Mouse (Mus musculus) MEL (cell line): ENCODE measurements around the gene Map9. TPM values are rescaled to one million over a fixed set of nuclear protein-coding genes. Genes with fewer than 3 reads are reported as not detected.

ENCODE experiments used
- DNase-seq: peaks from one replicate; pipeline ENCODE4 v3.0.0; 2011; ENCODE audit warnings: low read depth, low spot score
- H3K27ac ChIP-seq: 2 replicates; pipeline ENCODE4 v1.5.1; 2012; ENCODE audit warnings: low read depth, mild to moderate bottlenecking, control low read depth, low read length, moderate library complexity; ENCODE audit not compliant: control insufficient read depth
- H3K27me3 ChIP-seq, 2 experiments: fragments of 150-350 bp in 1 of 2; sonication (generic) in 1 of 2; 2 replicates each; pipeline ENCODE4 v1.6.1; 2012; ENCODE audit warnings: low read length in 2 of 2, mild to moderate bottlenecking in 2 of 2, improper control_type of control experiment in 1 of 2, moderate library complexity in 1 of 2; ENCODE audit not compliant: insufficient read depth in 2 of 2, control insufficient read depth in 1 of 2
- H3K36me3 ChIP-seq, 2 experiments: 2 replicates each; pipeline ENCODE4 v1.6.1; 2012 to 2014; ENCODE audit warnings: low read length in 2 of 2, improper control_type of control experiment in 1 of 2, inconsistent platforms in 1 of 2, mild to moderate bottlenecking in 1 of 2; ENCODE audit not compliant: insufficient read depth in 2 of 2, control insufficient read depth in 1 of 2
- H3K4me1 ChIP-seq, 2 experiments: fragments of 150-350 bp in 1 of 2; sonication (generic) in 1 of 2; 2 replicates each; pipeline ENCODE4 v1.6.1; 2012; ENCODE audit warnings: low read length in 2 of 2, improper control_type of control experiment in 1 of 2, mild to moderate bottlenecking in 1 of 2; ENCODE audit not compliant: insufficient read depth in 2 of 2, control insufficient read depth in 1 of 2
- H3K4me3 ChIP-seq, 2 experiments: fragments of 150-350 bp in 1 of 2; sonication (generic) in 1 of 2; 2 replicates each; pipeline ENCODE4 v1.5.1; 2012; ENCODE audit warnings: low read depth in 2 of 2, low read length in 2 of 2, mild to moderate bottlenecking in 2 of 2, moderate library complexity in 2 of 2, control low read depth in 1 of 2, improper control_type of control experiment in 1 of 2; ENCODE audit not compliant: control insufficient read depth in 1 of 2, insufficient read depth in 1 of 2
- H3K79me2 ChIP-seq: 2 replicates; pipeline ENCODE4 v1.6.1; 2012; ENCODE audit warnings: mild to moderate bottlenecking, low read length, moderate library complexity; ENCODE audit not compliant: control insufficient read depth, poor library complexity, insufficient read depth
- H3K9ac ChIP-seq: 2 replicates; pipeline ENCODE4 v1.6.1; 2012; ENCODE audit warnings: low read depth, mild to moderate bottlenecking, control low read depth, low read length, moderate library complexity; ENCODE audit not compliant: control insufficient read depth, poor library complexity, severe bottlenecking
- H3K9me3 ChIP-seq: fragments of 150-350 bp; sonication (generic); replicated peaks from 2 replicates; pipeline ENCODE4 v1.6.1; 2012; ENCODE audit warnings: mild to moderate bottlenecking, low read length, improper control_type of control experiment, moderate library complexity; ENCODE audit not compliant: insufficient read depth
- CHD2 ChIP-seq: IDR thresholded peaks from 2 replicates; pipeline ENCODE4 v1.6.1; 2011; ENCODE audit warnings: low read length, improper control_type of control experiment
- E2F4 ChIP-seq: IDR thresholded peaks from 2 replicates; pipeline ENCODE4 v1.6.1; 2011; ENCODE audit warnings: low read depth, low read length, improper control_type of control experiment, borderline replicate concordance
- EP300 ChIP-seq, 2 experiments: IDR thresholded peaks; 2 replicates each; pipeline ENCODE4 v1.6.1; 2011; ENCODE audit warnings: improper control_type of control experiment in 2 of 2, low read length in 2 of 2, low read depth in 1 of 2, mild to moderate bottlenecking in 1 of 2
- HCFC1 ChIP-seq: IDR thresholded peaks from 2 replicates; pipeline ENCODE4 v1.6.1; 2012; ENCODE audit warnings: low read depth, mild to moderate bottlenecking, inconsistent platforms, low read length, improper control_type of control experiment, moderate library complexity
- MEF2A ChIP-seq: IDR thresholded peaks from 2 replicates; pipeline ENCODE4 v1.6.1; 2014; ENCODE audit warnings: low read depth, mild to moderate bottlenecking, inconsistent platforms, low read length, improper control_type of control experiment; ENCODE audit not compliant: poor library complexity, insufficient replicate concordance, severe bottlenecking; ENCODE audit errors: extremely low read depth
- MYB ChIP-seq: IDR thresholded peaks from 2 replicates; pipeline ENCODE4 v1.6.1; 2011; ENCODE audit warnings: mild to moderate bottlenecking, low read depth, low read length, improper control_type of control experiment
- NRF1 ChIP-seq: IDR thresholded peaks from 2 replicates; pipeline ENCODE4 v1.6.1; 2014; ENCODE audit warnings: low read depth, mild to moderate bottlenecking, inconsistent platforms, low read length, improper control_type of control experiment, moderate library complexity; ENCODE audit not compliant: poor library complexity, insufficient read depth, severe bottlenecking
- POLR2AphosphoS2 ChIP-seq: IDR thresholded peaks from 2 replicates; pipeline ENCODE4 v1.6.1; 2011; ENCODE audit warnings: low read length, improper control_type of control experiment
- RCOR1 ChIP-seq: IDR thresholded peaks from 2 replicates; pipeline ENCODE4 v1.6.1; 2012; ENCODE audit warnings: low read depth, mild to moderate bottlenecking, inconsistent platforms, low read length, improper control_type of control experiment
- SMC3 ChIP-seq: IDR thresholded peaks from 2 replicates; pipeline ENCODE4 v1.6.1; 2011; ENCODE audit warnings: low read depth, low read length, improper control_type of control experiment
- TAL1 ChIP-seq: IDR thresholded peaks from 2 replicates; pipeline ENCODE4 v1.6.1; 2012; ENCODE audit warnings: mild to moderate bottlenecking, inconsistent platforms, low read length, moderate library complexity, mixed read lengths
- TBP ChIP-seq: IDR thresholded peaks from 2 replicates; pipeline ENCODE4 v1.8.0; 2011; ENCODE audit warnings: low read depth, low read length, improper control_type of control experiment
- TCF12 ChIP-seq: IDR thresholded peaks from 2 replicates; pipeline ENCODE4 v1.6.1; 2014; ENCODE audit warnings: low read depth, mild to moderate bottlenecking, inconsistent platforms, low read length, improper control_type of control experiment, moderate library complexity
- UBTF ChIP-seq: IDR thresholded peaks from 2 replicates; pipeline ENCODE4 v1.6.1; 2012; ENCODE audit warnings: low read depth, mild to moderate bottlenecking, inconsistent platforms, low read length, improper control_type of control experiment, moderate library complexity, borderline replicate concordance; ENCODE audit not compliant: insufficient read depth
- USF2 ChIP-seq, 2 experiments: IDR thresholded peaks; 2 replicates each; pipeline ENCODE4 v1.6.1; 2011 to 2012; ENCODE audit warnings: improper control_type of control experiment in 2 of 2, low read length in 2 of 2, borderline replicate concordance in 1 of 2, inconsistent platforms in 1 of 2, low read depth in 1 of 2, mild to moderate bottlenecking in 1 of 2; ENCODE audit not compliant: insufficient read depth in 1 of 2
- ZC3H11A ChIP-seq: IDR thresholded peaks from 2 replicates; pipeline ENCODE4 v1.6.1; 2012; ENCODE audit warnings: low read depth, mild to moderate bottlenecking, inconsistent platforms, low read length, improper control_type of control experiment
- polyA plus RNA-seq, 2 experiments: library from polyadenylated mRNA; stranded (reverse) in 1 of 2; unstranded in 1 of 2; fragments of >175 nt in 1 of 2; fragments of >200 nt in 1 of 2; gene quantifications; 2 replicates each; pipeline versions ENCODE4 v1.2.1 to v1.2.4; 2012; ENCODE audit warnings: low replicate concordance in 2 of 2, low read depth in 1 of 2; ENCODE audit not compliant: insufficient read length in 2 of 2, insufficient read depth in 1 of 2, missing spikeins in 1 of 2
- total RNA-seq: library from RNA; depleted of rRNA; stranded (reverse); fragments of 300-350 nt; gene quantifications from 2 replicates; pipeline ENCODE4 v1.2.3, GENCODE M21; 2012

The Map9 gene
- total and polyA plus RNA-seq, 3 experiments, result not detected

DNA sequence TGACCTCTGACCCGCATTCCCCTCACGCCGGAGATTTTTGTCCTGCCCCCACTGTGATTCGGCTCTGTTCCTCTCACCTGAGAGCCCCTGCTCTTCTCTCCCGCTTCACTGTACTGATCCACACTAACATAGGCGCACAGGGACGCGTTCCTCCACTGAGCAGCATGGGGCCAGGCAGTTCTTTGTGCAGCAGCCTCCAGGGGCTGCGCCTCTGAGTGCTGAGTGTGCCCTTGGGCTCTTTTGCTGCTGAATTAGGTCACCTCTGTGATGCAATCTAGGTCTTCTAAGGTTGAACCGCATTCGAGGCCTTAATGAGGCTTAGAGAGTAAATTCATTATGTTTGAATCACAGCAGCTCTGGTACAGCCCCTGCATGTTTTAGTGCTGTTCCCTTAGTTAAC lies 24.5 kb downstream of the Map9 start:
- no peaks in the 10 kb centered on the region for H3K79me2 ChIP-seq
- H3K4me3 ChIP-seq, result no peak overlapping the region
- H3K27me3 ChIP-seq, result no peaks in the 10 kb centered on the region
- no peak overlapping the region for H3K9ac ChIP-seq
- no peaks in the 10 kb centered on the region for H3K36me3 ChIP-seq
- no peak for DNase-seq
- H3K4me1 ChIP-seq, result no peaks in the 10 kb centered on the region
- H3K9me3 ChIP-seq, result no peaks in the 10 kb centered on the region
- TF ChIP-seq TBP, result no peak
- no peak for TF ChIP-seq TAL1
- TF ChIP-seq EP300 (IDR thresholded peaks at IDR 0.05; ENCODE audit: low read depth in 1 of 2, low read length in 2 of 2), result no peak
- no peak for TF ChIP-seq TCF12
- TF ChIP-seq RCOR1, result no peak
- TF ChIP-seq USF2 (IDR thresholded peaks at IDR 0.05; ENCODE audit: borderline replicate concordance in 1 of 2, insufficient read depth in 1 of 2, low read depth in 1 of 2, low read length in 2 of 2), result no peak
- TF ChIP-seq MEF2A, result no peak
- no peak for TF ChIP-seq MYB
- TF ChIP-seq HCFC1, result no peak
- H3K27ac ChIP-seq, result no peak overlapping the region

DNA sequence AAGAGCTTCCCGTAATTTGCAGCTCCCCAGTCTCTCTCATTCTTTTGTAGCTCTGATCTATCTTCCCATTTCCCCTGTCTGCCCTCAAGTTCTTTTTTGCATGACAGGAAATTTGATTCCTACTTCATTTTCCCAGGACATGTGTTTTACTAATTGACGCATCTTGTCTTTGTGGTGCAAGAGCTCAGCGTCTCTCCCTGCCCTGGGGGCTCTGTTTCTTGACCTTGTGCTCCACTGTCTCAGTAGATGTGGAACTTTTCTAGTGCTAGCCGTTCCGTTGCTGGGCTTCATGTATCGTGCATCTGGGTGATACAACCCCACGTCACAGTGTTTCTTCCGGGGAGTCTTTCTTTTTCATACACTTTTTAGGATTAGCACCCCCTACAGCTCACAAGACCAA lies 27.2 kb downstream of the Map9 start:
- H3K27ac ChIP-seq, result no peak overlapping the region
- H3K79me2 ChIP-seq, result no peaks in the 10 kb centered on the region
- TF ChIP-seq E2F4, result no peak
- TF ChIP-seq TCF12, result no peak
- TF ChIP-seq CHD2, result no peak
- TF ChIP-seq NRF1, result no peak
- TF ChIP-seq SMC3, result no peak
- TF ChIP-seq POLR2AphosphoS2, result no peak
- no peak for TF ChIP-seq TAL1
- TF ChIP-seq EP300 (IDR thresholded peaks at IDR 0.05; ENCODE audit: low read depth in 1 of 2, low read length in 2 of 2), result no peak
- TF ChIP-seq UBTF, result no peak
- TF ChIP-seq ZC3H11A, result no peak
- H3K4me1 ChIP-seq, result no peaks in the 10 kb centered on the region
- no peak for DNase-seq
- no peaks in the 10 kb centered on the region for H3K27me3 ChIP-seq
- H3K4me3 ChIP-seq, result no peak overlapping the region
- H3K9me3 ChIP-seq, result no peaks in the 10 kb centered on the region
- no peak overlapping the region for H3K9ac ChIP-seq
- no peaks in the 10 kb centered on the region for H3K36me3 ChIP-seq
